Mouse (Mus musculus): Measurements from ENCODE around the gene Lgals4. TPM values are rescaled to one million over a fixed set of nuclear protein-coding genes. Genes with fewer than 3 reads are reported as not detected.
"Not testable (repeated sequence)": the region's sequence is repeated elsewhere in the genome, so short reads cannot be mapped to it uniquely, and the experiment has no call there.

Lgals4 gene
- polyA plus RNA-seq, 1 experiment from 2014 or later = 17.4 TPM

DNA sequence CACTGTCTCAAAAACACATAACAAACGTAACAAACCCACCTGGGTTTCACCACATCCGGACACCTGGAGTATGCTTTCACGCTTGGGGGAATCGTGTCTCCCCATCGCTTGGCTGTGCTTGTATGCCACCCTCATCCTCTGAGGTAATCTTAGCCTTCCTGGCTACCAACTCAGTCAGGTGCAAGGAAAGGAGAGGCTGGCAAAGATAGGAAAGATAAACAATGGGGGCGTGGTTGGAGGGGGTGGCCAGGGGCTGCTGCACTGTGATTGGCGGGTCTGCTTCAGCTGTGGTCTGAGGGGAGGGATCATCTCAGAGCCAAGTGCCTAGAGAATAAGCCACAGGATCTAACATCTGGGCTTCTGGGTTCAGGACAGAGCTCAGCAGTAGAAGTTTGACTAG lies 46.0 kb downstream of the Lgals4 start:
- Histone ChIP-seq H3K36me3 (ENCODE audit: control insufficient read depth, insufficient read depth) (no peaks in the 10 kb centered on the region), H3K4me3 (ENCODE audit: low read length) (no peak overlapping the region), H3K27ac (ENCODE audit: low read length) (no peak overlapping the region), H3K4me2 (ENCODE audit: low read depth, low read length) (no peak overlapping the region), H3K4me1 (ENCODE audit: control insufficient read depth, insufficient read depth, low read length) (no peaks in the 10 kb centered on the region), H3K9me3 (replicated peaks; ENCODE audit: control insufficient read depth, low read length) (no peaks in the 10 kb centered on the region), H3K9ac (ENCODE audit: low read length) (no peak overlapping the region), H3K27me3 (ENCODE audit: control insufficient read depth, insufficient read depth, low read length) (no peaks in the 10 kb centered on the region)
- no peak for ATAC-seq (replicated peaks; ENCODE audit: extremely low read depth, insufficient read depth, low FRiP score)
- 71% methylated on average over 7 of the region's 7 CpGs for WGBS

DNA sequence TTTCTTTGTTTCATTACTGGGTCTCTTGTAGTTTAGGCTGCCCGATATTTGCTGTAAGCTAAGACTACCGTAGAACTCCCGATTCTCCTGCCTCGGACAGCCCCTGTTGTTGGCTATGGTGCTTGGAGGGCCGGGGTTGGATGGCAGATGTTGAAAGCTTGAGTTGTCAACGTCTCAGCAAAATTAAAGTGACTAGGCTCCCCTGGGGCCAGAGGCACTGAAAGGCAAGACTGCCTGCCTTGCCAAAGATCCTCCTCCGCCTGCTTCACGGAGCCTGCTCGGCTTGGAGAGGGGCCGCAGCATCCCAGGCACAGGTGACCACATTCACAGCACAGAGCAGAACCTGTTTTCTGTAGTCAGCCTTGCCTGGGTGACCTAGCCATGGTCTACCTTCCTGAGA lies 46.9 kb downstream of the Lgals4 start:
- WGBS = 74% methylated on average over 10 of the region's 10 CpGs
- ATAC-seq (replicated peaks; ENCODE audit: extremely low read depth, insufficient read depth, low FRiP score) = no peak
- no peak overlapping the region for H3K27ac ChIP-seq (ENCODE audit: low read length)
- H3K4me3 ChIP-seq (ENCODE audit: low read length) = no peak overlapping the region
- no peaks in the 10 kb centered on the region for H3K36me3 ChIP-seq (ENCODE audit: control insufficient read depth, insufficient read depth)
- no peaks in the 10 kb centered on the region for H3K9me3 ChIP-seq (replicated peaks; ENCODE audit: control insufficient read depth, low read length)
- no peak overlapping the region for H3K9ac ChIP-seq (ENCODE audit: low read length)
- H3K27me3 ChIP-seq (ENCODE audit: control insufficient read depth, insufficient read depth, low read length) = 0 out of 2 replicates have a peak, but pooled peaks cover 2% of the 10 kb centered on the region
- H3K4me2 ChIP-seq (ENCODE audit: low read depth, low read length) = no peak overlapping the region
- no peaks in the 10 kb centered on the region for H3K4me1 ChIP-seq (ENCODE audit: control insufficient read depth, insufficient read depth, low read length)

GRCm38 (mm10) chr7:28881199-28881598 lies 47.5 kb downstream of the Lgals4 start, which contains the start of gene Capn12:
Gene Capn12 (plus strand): TSS chr7:28881422.
- Histone ChIP-seq H3K27ac (ENCODE audit: low read length) (no peak within 1 kb of the TSS), H3K4me3 (ENCODE audit: low read length) (no peak within 1 kb of the TSS), H3K4me1 (ENCODE audit: control insufficient read depth, insufficient read depth, low read length) (no peaks in the 10 kb centered on the region), H3K9ac (ENCODE audit: low read length) (no peak within 1 kb of the TSS), H3K27me3 (ENCODE audit: control insufficient read depth, insufficient read depth, low read length) (0 out of 2 replicates have a peak, but pooled peaks cover 2% of the 10 kb centered on the region), H3K9me3 (replicated peaks; ENCODE audit: control insufficient read depth, low read length) (no peaks in the 10 kb centered on the region), H3K4me2 (ENCODE audit: low read depth, low read length) (no peak within 1 kb of the TSS), H3K36me3 (ENCODE audit: control insufficient read depth, insufficient read depth) (no peaks in the 10 kb centered on the region)
- ATAC-seq (replicated peaks; ENCODE audit: extremely low read depth, insufficient read depth, low FRiP score) = no peak
- 53% methylated on average over 13 of the region's 13 CpGs for WGBS

DNA sequence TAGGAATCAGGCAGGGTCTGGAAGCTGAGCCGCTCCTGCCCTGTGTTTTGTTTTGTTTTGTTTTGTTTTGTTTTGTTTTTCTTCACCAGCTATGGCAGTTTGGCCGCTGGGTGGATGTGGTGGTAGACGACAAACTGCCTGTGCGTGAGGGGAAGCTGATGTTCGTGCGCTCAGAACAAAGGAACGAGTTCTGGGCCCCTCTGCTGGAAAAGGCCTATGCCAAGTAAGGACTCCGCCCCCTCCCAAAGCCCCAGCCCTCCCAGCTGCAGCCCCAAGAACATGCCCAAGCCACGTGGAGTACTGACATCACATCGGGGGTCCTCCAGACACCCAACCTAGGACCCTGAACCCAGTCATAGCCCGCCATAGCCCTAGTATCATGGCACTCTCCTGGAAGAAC lies 49.4 kb downstream of the Lgals4 start:
- H3K4me2 ChIP-seq (ENCODE audit: low read depth, low read length) = no peak overlapping the region
- H3K9me3 ChIP-seq (replicated peaks; ENCODE audit: control insufficient read depth, low read length) = no peaks in the 10 kb centered on the region
- no peaks in the 10 kb centered on the region for H3K4me1 ChIP-seq (ENCODE audit: control insufficient read depth, insufficient read depth, low read length)
- no peaks in the 10 kb centered on the region for H3K36me3 ChIP-seq (ENCODE audit: control insufficient read depth, insufficient read depth)
- no peak overlapping the region for H3K9ac ChIP-seq (ENCODE audit: low read length)
- H3K27ac ChIP-seq (ENCODE audit: low read length) = no peak overlapping the region
- WGBS = 76% methylated on average over 11 of the region's 11 CpGs
- H3K27me3 ChIP-seq (ENCODE audit: control insufficient read depth, insufficient read depth, low read length) = peaks cover 13% of the 10 kb centered on the region
- H3K4me3 ChIP-seq (ENCODE audit: low read length) = no peak overlapping the region
- no peak for ATAC-seq (replicated peaks; ENCODE audit: extremely low read depth, insufficient read depth, low FRiP score)

DNA sequence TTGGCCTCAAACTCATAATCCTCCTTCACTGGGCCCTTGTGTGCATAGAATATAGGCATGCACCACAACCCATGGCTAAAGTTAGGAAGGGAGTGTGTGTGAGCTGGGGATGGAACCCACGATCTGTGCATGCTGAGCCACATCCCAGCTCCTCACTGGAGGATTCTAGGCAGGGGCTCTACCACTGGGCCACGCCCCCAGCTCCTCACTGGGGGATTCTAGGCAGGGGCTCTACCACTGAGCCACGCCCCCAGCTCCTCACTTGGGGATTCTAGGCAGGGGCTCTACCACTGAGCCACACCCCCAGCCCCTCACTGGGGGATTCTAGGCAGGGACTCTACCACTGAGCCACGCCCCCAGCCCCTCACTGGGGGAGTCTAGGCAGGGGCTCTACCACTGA lies 50.0 kb downstream of the Lgals4 start:
- not testable (repeated sequence) for H3K4me3 ChIP-seq (ENCODE audit: low read length); H3K4me1 ChIP-seq (ENCODE audit: control insufficient read depth, insufficient read depth, low read length); H3K9me3 ChIP-seq (replicated peaks; ENCODE audit: control insufficient read depth, low read length); H3K9ac ChIP-seq (ENCODE audit: low read length); ATAC-seq (replicated peaks; ENCODE audit: extremely low read depth, insufficient read depth, low FRiP score); H3K36me3 ChIP-seq (ENCODE audit: control insufficient read depth, insufficient read depth); H3K27ac ChIP-seq (ENCODE audit: low read length); H3K4me2 ChIP-seq (ENCODE audit: low read depth, low read length)
- 83% methylated on average over 3 of the region's 4 CpGs for WGBS
- H3K27me3 ChIP-seq (ENCODE audit: control insufficient read depth, insufficient read depth, low read length) = peaks cover 13% of the 10 kb centered on the region

- H3K9me3 ChIP-seq (replicated peaks; ENCODE audit: control insufficient read depth, low read length) = no peaks in the 10 kb centered on the region
- no peak overlapping the region for H3K27ac ChIP-seq (ENCODE audit: low read length)
- no peak overlapping the region for H3K4me3 ChIP-seq (ENCODE audit: low read length)
- peaks cover 3% of the 10 kb centered on the region; the same call in 1 of the 2 replicates for H3K36me3 ChIP-seq (ENCODE audit: control insufficient read depth, insufficient read depth)
- H3K27me3 ChIP-seq (ENCODE audit: control insufficient read depth, insufficient read depth, low read length) = peaks cover 16% of the 10 kb centered on the region
- ATAC-seq (replicated peaks; ENCODE audit: extremely low read depth, insufficient read depth, low FRiP score) = no peak
- H3K4me1 ChIP-seq (ENCODE audit: control insufficient read depth, insufficient read depth, low read length) = peaks cover 16% of the 10 kb centered on the region
- no peak overlapping the region for H3K4me2 ChIP-seq (ENCODE audit: low read depth, low read length)
- WGBS = 24% methylated on average over 14 of the region's 14 CpGs
- H3K9ac ChIP-seq (ENCODE audit: low read length) = no peak overlapping the region
Observed at GRCm38 (mm10) chr7:28886486-28886885, 52.8 kb downstream of the Lgals4 start.

- WGBS = 2% methylated on average over 27 of the region's 27 CpGs
- H3K27me3 ChIP-seq (ENCODE audit: control insufficient read depth, insufficient read depth, low read length) = peaks cover 16% of the 10 kb centered on the region
Observed at GRCm38 (mm10) chr7:28888701-28889161, 55.1 kb downstream of the Lgals4 start.

More at GRCm38 (mm10) chr7:28888701-28889161, 55.1 kb downstream of the Lgals4 start:
- Histone ChIP-seq H3K4me1 (ENCODE audit: control insufficient read depth, insufficient read depth, low read length) (peaks cover 16% of the 10 kb centered on the region), H3K4me2 (ENCODE audit: low read depth, low read length) (peak overlapping the region; percentile 71), H3K9me3 (replicated peaks; ENCODE audit: control insufficient read depth, low read length) (no peaks in the 10 kb centered on the region), H3K27ac (ENCODE audit: low read length) (no peak overlapping the region), H3K36me3 (ENCODE audit: control insufficient read depth, insufficient read depth) (peaks cover 21% of the 10 kb centered on the region), H3K4me3 (ENCODE audit: low read length) (peak overlapping the region; percentile 42), H3K9ac (ENCODE audit: low read length) (peak overlapping the region; percentile 58)
- no peak for ATAC-seq (replicated peaks; ENCODE audit: extremely low read depth, insufficient read depth, low FRiP score)

Other genes starting within 250 kb of the Lgals4 start
- gene Samd4b, start 235.7 kb upstream of the Lgals4 start, polyA plus RNA-seq (2015; fragmentation: Nextera tagmentation; extraction: Ambion mirVana) = 16.0 and 20.6 TPM in 2 replicates
- gene Pak4, start 235.7 kb upstream of the Lgals4 start, polyA plus RNA-seq (2015; fragmentation: Nextera tagmentation; extraction: Ambion mirVana) = 25.1 and 30.0 TPM in 2 replicates
- not detected in 2 replicates for gene Acp7, start 202.5 kb upstream of the Lgals4 start, polyA plus RNA-seq (2015; fragmentation: Nextera tagmentation; extraction: Ambion mirVana)
- 3.6 TPM in 2 replicates for gene Fbxo27, start 141.0 kb upstream of the Lgals4 start, polyA plus RNA-seq (2015; fragmentation: Nextera tagmentation; extraction: Ambion mirVana)
- 6.7 and 7.5 TPM in 2 replicates for gene Fbxo17, start 117.0 kb upstream of the Lgals4 start, polyA plus RNA-seq (2015; fragmentation: Nextera tagmentation; extraction: Ambion mirVana)
- 122 TPM in 2 replicates for gene Mrps12, start 92.0 kb upstream of the Lgals4 start, polyA plus RNA-seq (2015; fragmentation: Nextera tagmentation; extraction: Ambion mirVana)
- gene Sars2, start 91.9 kb upstream of the Lgals4 start, polyA plus RNA-seq (2015; fragmentation: Nextera tagmentation; extraction: Ambion mirVana) = 20.8 and 21.4 TPM in 2 replicates
- gene Ccer2, start 77.7 kb upstream of the Lgals4 start, polyA plus RNA-seq (2015; fragmentation: Nextera tagmentation; extraction: Ambion mirVana) = not detected in 2 replicates
- 60.4 and 65.1 TPM in 2 replicates for gene Sirt2, start 67.1 kb upstream of the Lgals4 start, polyA plus RNA-seq (2015; fragmentation: Nextera tagmentation; extraction: Ambion mirVana)
- 34.7 and 41.0 TPM in 2 replicates for gene Nfkbib, start 66.3 kb upstream of the Lgals4 start, polyA plus RNA-seq (2015; fragmentation: Nextera tagmentation; extraction: Ambion mirVana)
- gene Rinl, start 44.9 kb upstream of the Lgals4 start, polyA plus RNA-seq (2015; fragmentation: Nextera tagmentation; extraction: Ambion mirVana) = 5.8 and 11.1 TPM in 2 replicates
- 135 and 139 TPM in 2 replicates for gene Hnrnpl, start 25.3 kb upstream of the Lgals4 start, polyA plus RNA-seq (2015; fragmentation: Nextera tagmentation; extraction: Ambion mirVana)
- gene Ech1, start 8.6 kb upstream of the Lgals4 start, polyA plus RNA-seq (2015; fragmentation: Nextera tagmentation; extraction: Ambion mirVana) = 281 and 288 TPM in 2 replicates
- 1.5 and 2.1 TPM in 2 replicates for gene Lgals7, start 30.0 kb downstream of the Lgals4 start, polyA plus RNA-seq (2015; fragmentation: Nextera tagmentation; extraction: Ambion mirVana)
- gene Capn12, start 47.6 kb downstream of the Lgals4 start, polyA plus RNA-seq (2015; fragmentation: Nextera tagmentation; extraction: Ambion mirVana) = 0.41 and 0.42 TPM in 2 replicates
- 260 and 301 TPM in 2 replicates for gene Actn4, start 128.5 kb downstream of the Lgals4 start, polyA plus RNA-seq (2015; fragmentation: Nextera tagmentation; extraction: Ambion mirVana)
- 262 and 283 TPM in 2 replicates for gene Eif3k, start 148.0 kb downstream of the Lgals4 start, polyA plus RNA-seq (2015; fragmentation: Nextera tagmentation; extraction: Ambion mirVana)
- gene Map4k1, start 148.2 kb downstream of the Lgals4 start, polyA plus RNA-seq (2015; fragmentation: Nextera tagmentation; extraction: Ambion mirVana) = 6.0 and 12.2 TPM in 2 replicates

Data from heart, embryonic 16.5 days (tissue).